Mouse (Mus musculus) cerebellum, postnatal 10 days (tissue): ENCODE data around the gene Gm6685.
"Not testable (repeated sequence)": the region's sequence is repeated elsewhere in the genome, so short reads cannot be mapped to it uniquely, and the experiment has no call there.

Experiments
- DNase-seq, 2 experiments: peaks; one replicate each; pipeline ENCODE4 v3.0.0; 2021; ENCODE audit warnings: mixed read lengths in 2 of 2

Gm6685 gene

DNA sequence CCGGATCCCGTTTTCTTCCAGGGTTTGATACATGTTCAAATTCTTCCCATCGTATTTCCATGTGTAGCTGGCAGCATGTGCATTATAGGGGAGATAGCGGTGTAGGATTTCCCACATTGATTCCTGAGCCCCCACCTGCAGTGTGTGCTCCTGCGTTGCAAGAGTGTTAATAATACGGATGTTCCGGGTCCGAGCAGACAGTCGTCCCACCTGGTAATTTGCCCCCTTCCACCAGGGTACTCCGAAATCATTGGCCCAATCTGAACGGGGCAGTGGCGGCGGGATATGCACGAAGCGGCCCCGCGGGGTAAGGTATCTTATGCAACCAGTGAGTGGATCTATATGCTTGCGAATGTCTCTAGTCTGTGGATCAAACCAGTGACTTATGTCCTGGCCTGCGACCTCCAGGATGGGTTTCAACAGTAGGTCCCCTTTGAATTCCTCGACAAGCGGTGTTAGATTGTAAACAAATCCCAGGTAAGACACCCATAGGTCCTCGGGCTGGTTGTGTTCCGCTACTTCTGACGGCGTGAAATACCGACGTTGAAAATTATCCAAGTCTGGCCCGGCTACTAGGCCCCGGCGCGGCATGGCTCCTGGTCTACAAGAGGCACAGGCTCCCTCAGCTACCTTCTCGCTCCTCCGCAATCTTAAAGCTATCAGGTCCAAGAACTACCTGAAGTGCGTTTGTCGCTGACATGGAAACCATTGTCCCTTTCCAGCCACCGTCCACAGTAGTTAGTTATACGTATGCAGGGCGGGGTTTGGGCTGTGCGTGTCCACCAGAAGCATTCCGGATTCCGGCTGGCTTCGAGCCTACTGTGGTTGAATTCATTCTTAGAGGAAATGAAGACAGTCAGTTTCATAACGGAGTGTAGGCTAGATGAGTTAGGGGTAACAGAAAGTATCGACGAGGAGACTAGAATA, at the start of gene Gm6685:
TSS of gene Gm6685 (minus strand) at position 644 of the 927 bp plus-strand sequence.
- not testable (repeated sequence) for DNase-seq

DNA sequence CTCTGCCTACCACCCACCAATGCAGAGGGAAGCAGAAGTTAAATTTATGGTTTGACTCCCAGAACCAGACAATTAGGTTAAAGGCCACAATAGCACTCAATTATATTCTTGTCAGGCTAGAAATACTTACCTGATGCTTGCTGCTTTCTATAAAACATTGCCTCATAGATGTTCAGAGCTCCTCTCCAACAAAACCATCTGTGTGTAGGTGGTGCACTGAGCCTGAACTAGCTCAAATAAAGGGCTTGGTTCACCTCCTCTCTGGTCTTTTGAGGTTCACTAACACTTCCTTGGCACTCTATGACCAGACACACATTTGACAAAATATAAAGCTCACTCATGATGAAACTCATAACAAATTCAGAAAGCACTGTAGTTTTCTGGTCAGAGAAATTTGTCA, 36.2 kb upstream of the Gm6685 start:
- no peak for DNase-seq

GRCm38 (mm10) chr11:28374636-28375035, 35.0 kb upstream of the Gm6685 start:
- no peak for DNase-seq

GRCm38 (mm10) chr11:28371381-28371780, 31.7 kb upstream of the Gm6685 start:
- not testable (repeated sequence) for DNase-seq

GRCm38 (mm10) chr11:28365929-28366244, 26.2 kb upstream of the Gm6685 start:
- no peak for DNase-seq

DNA sequence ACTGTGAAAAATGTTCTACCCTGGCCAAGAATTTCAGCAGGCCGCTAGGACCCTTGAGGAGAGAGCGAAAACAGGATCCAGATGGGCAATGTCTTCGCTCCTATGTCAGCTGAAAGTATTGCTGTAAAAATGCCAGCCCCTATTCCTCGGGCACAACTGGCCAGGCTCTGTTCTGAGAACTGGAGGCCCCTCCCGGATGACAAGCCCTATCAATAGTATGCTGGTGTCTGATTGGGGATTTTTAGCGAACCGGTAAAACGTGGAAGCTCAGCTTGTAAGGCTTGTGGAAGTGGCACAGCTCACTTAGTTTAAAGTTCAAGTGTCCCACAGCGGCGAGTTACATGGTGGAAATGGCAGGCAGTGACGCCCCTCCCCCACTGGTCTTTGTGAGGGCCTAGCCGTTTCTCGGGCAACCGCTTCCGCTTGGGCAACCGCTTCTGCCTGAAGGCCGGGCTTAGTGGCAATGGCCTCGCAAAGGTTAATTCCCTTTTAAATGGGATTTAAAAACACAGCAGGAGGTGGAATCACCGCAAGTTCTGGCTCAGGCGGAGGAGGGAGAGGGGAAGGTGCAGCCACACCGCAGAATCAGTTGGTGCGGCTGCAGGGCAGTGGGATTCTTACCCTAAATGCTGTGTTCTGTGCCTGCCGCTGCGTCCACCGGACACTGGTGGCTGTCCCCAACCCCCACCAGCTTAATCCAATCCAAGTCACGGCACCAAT, 25.7 kb upstream of the Gm6685 start:
- peak; percentile 94 for DNase-seq

GRCm38 (mm10) chr11:28343465-28343864, 3.8 kb upstream of the Gm6685 start:
- no peak for DNase-seq

- no peak for DNase-seq
These were observed 2.2 kb upstream of the Gm6685 start for GRCm38 (mm10) chr11:28341887-28342286.

DNA sequence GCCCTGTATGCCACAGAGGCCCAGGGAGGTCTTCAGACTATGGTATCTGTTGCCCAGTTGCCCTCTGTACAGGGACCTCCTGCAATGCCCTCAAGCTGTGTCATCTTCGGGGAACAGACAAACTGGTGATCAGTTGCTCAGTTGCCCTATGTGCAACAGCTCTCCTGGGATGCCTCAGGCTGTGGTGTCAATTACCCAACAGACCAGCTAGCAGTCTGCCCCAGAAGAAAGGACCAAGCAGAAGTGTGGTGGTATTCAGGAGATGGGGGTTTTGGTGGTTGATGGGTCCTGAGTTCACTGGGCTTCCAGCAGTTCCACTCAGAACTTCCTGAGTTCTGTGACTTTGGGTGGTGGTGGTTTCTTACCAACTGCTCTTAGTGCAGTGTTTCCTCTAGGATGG, 11.8 kb downstream of the Gm6685 start:
- no peak for DNase-seq

DNA sequence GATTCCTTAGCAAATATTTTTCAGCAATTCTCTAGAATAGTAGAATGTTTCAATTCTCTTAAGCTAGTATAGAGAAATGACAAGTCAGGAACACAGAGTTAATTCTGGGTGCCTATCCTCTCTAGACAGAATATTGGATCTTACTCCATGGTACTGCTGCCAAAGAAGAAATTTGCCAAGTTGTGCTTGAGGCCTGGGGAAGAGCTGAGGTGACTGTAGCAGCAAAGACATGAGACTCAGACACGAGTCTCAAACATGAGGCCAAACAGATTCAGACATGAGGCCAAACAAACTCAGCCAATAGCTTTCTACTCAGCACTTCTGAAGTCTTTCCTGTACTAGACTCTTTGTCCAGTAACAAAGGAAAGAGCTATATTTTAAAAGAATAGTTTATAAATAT, 26.3 kb downstream of the Gm6685 start:
- peak; percentile 4 to 5 for DNase-seq

DNA sequence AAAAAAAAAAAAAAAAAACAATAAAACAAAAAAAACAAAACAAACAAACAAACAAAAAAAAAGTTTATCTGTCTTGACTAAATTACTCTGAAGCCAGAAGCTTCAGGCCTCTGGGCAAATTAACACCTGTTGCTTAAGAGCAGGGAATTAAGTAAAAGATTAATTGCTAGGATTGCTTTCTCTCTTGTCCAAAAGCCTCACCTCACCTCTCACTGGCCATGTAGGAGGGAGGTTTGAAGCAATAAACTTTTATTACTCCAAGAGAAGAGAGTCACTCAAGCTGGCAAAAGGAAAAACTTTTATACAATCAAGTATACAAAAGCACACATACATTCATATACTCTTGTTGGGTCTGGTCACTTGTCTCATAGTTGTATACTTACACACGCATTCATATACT, 31.9 kb downstream of the Gm6685 start:
- DNase-seq, result no peak

DNA sequence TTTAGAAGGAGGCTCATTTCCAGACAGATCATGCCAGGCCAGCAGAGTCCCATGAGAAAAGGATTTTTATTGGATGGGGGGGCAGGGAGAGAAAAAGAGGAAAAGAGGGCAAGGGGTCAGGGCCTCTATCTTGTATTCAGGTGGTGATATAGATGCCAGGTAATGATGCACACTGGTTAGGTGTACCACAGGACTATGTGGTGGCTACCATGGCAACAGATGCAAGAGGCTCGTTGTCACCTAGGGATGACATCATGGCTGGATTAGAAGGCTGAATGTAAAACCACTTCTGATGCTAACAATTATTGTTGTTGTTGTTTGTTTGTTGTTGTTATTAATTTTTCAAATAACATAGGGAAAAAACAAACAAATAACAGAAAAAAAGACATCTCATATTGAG, 49.2 kb downstream of the Gm6685 start:
- DNase-seq, result no peak
